Mouse (Mus musculus): ENCODE measurements around the gene Pcx. TPM values are rescaled to one million over a fixed set of nuclear protein-coding genes. Genes with fewer than 3 reads are reported as not detected.

Gene Pcx
- 100 to 1,000 TPM; 351 to 737 (median 517) TPM for total RNA-seq (2022)

- peak; percentile 100 for DNase-seq
These were observed at the start of gene Pcx for GRCm38 (mm10) chr19:4509986-4510963. Gene Pcx, plus strand, starts transcription at chr19:4510472.

DNA sequence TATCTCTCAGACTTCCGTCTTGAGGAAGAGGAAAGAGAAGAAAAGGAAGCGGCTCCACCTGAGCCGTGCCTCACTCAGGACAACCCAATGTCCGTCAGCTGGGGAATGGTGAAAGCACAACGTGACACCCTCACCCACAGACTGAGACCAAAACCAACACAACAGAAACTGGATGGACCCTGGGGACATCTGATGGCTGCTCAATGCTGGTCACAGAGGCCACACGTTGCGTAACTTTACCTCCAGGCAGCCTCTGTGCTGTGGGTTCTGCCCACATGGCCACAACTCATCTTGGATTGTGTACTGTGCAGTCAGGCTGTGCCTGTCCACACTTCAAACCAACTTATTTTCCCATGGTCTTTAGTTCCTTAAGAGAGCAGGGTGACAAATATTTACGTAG lies 48.3 kb upstream of the Pcx start:
- DNase-seq, result no peak

- no peak for DNase-seq
These were observed 45.6 kb upstream of the Pcx start for GRCm38 (mm10) chr19:4464666-4465065.

- DNase-seq, result peak; percentile 45
These were observed 41.9 kb upstream of the Pcx start for GRCm38 (mm10) chr19:4468363-4468762.

DNA sequence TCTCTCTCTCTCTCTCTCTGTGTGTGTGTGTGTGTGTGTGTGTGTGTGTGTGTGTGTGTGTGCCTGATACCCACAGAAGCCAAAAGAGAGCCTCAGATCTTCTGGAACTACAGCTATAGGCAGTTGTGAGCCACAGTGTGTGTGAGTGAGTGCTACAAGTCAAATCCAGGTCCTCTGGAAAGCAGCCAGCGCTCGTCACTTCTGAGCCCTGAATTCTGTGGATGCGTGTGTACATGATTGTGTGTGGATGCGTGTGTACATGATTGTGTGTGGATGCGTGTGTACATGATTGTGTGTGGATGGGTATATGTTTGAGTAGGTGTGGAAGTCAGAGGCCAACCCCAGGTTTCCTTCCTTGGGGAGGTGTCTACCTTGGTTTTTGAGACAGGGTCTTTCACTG lies 36.7 kb upstream of the Pcx start:
- DNase-seq, result no peak

DNA sequence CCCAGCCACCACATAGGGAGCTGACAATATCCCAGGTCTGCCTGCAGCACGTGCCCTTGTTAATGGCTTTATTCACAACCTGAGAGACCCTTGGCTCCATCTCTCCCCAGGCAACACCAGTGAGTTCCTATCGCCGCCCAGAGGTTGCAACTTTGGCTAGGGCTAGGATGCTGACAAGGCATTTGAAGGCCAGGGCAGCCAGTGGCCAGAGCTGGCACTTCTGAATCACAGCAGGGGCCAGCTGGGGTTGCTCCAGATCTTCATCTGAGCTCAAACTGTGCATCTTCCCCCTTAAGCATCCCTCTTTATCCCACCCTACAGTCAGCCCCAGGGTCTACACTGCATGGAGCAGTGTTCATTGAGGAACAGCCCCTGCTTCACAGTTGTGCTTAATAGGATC lies 35.5 kb upstream of the Pcx start:
- DNase-seq, result no peak

DNA sequence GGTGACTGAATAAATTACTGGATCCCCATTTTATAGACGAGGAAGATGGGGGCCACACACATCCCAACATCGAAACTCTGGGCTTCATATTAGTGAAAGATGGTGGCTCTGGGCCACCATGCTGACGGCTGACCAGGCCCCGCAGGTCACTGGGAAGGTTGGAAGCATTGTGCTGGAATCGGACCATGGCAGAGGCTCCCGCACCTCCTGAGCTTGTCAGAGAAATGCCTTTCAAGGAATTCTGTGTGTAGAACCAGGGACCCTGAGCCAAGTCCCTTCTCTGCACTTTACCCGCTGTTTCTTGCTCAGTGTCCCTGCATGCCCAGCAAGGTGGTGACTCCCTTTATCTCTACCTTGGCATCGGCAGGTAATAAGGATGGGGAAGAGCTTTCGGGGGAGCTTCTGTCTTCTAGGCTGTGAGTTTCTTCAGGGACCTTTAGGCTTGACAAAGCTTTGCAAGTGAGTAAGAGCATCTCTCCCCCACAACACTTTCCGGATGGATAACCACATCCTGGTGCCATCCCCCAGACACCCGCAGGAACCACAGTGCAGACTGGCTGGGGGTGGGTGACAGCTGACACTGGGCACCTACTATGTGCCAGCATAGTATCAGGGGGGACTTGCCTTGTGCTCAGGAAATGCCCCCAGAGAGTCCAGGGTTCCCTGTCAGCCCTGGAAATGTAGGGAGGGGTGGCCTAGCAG lies 34.9 kb upstream of the Pcx start:
- DNase-seq, result no peak

- DNase-seq, result peak; percentile 33
These were observed 33.5 kb upstream of the Pcx start for GRCm38 (mm10) chr19:4476601-4477257.

DNA sequence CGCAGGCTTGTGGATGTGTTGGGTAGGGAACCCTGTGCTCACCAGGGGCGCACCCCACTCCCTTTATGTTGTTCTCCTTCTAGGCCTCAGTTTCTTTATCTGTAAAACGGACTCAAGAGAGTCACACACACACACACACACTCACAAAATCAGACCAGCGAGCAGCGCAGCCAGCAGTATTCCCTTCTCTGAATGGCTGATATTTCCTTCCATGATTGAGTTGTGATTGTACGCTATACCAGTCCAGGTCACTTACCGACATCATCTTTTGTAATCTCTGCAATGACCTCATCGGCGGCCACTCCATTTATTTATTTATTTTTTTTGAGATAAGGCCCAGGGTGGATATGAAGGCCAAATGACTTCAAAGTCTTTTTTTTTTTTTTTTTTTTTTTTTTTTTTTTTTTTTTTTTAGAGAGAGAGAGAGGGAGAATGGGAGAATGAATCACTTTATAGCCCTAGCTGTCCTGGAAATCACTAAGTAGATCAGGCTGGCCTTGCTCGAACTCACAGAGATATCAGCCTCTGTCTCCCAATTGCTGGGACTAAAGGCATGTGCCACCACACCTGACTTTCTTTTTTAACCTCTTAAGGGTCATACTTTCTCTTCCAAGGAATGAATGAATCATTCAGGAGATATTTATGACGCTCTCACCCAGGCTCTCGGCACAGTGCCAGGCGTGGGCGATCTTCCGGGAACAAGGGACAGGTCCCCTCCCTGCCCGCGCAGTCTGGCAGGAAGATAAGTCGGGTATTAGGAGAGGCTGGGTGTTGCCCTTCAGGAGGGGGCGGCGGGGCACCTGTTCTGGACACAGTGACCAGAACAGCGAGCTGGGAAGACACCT lies 32.7 kb upstream of the Pcx start, which contains the start of gene Syt12:
TSS of gene Syt12 (minus strand) at position 103 of the 845 bp plus-strand sequence.
- peak; percentile 81 for DNase-seq

GRCm38 (mm10) chr19:4478190-4478516 lies 32.1 kb upstream of the Pcx start:
- DNase-seq, result no peak

DNA sequence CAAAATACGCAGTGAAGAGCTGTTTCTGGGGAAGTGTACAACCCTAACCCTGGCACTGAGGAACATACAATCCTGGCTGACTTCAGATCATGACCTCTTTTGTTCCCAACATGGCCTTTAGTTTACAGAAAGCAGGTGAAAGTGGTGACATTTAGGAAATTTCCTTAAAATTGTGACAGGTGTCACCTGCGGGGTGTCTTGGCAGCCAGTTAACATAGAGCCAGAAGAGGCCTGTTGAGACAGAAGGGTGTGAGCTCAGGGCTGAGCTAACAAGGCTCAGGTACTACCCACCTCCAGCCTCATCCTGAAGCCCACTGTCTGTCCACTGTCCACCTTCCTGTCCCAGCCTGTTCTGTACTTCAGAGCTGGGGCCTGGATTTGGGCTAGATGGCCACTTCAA lies 30.2 kb upstream of the Pcx start:
- DNase-seq, result no peak

GRCm38 (mm10) chr19:4481326-4481725 lies 28.9 kb upstream of the Pcx start:
- DNase-seq, result no peak

DNA sequence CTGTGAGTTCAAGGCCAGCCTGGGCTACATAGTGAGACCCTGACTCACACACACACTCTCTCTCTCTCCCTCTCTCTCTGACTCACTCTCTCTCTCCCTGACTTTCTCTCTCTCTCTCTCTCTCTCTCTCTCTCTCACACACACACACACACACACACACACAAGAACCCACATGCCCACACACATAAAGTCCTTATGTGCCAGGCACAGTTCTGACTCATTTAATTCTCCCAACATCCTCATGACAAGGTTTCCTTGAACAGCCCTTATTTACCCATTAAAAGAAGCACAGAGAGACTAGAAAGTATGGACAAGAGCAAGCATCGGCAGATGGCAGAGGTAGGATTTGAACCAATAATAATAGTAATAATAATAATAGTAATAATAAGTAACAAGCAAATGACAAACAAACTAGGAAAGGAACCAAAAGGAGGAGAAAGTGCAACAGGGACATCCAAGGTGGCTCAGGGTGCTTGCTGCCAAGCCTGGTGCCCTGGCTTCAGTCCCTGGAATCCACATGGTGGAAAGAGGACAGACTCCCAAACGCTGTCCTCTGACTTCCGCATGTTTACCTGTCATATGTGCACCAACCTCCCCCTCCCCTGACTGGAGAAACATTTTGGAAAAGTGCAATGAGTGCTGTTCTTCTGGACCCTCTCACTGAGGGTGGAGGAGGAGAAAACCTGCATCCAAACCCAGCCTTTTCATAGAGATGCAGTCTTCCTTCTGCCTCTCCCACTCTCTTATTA lies 28.0 kb upstream of the Pcx start:
- no peak for DNase-seq

- no peak for DNase-seq
These were observed 25.3 kb upstream of the Pcx start for GRCm38 (mm10) chr19:4485006-4485405.

GRCm38 (mm10) chr19:4487877-4488276 lies 22.4 kb upstream of the Pcx start:
- DNase-seq, result no peak

- peak; percentile 58 for DNase-seq
These were observed 19.1 kb upstream of the Pcx start for GRCm38 (mm10) chr19:4491080-4491695.

GRCm38 (mm10) chr19:4492526-4493296 lies 17.6 kb upstream of the Pcx start:
- DNase-seq, result peak; percentile 92

GRCm38 (mm10) chr19:4494707-4495106 lies 15.6 kb upstream of the Pcx start:
- DNase-seq, result no peak

GRCm38 (mm10) chr19:4495814-4496213 lies 14.5 kb upstream of the Pcx start:
- no peak for DNase-seq
